Mouse (Mus musculus): ENCODE measurements at regions not wholly inside any gene's neighbourhood (a gene's known extent, or its start where the extent isn't known, plus 50 kb on each side); places are given as distances from the start of the nearest gene placed in this dataset.

- TF ChIP-seq CTCF (IDR thresholded peaks at IDR 0.05; ENCODE audit: insufficient read depth, low read depth, low read length): no peak
- TF ChIP-seq POLR2A (IDR thresholded peaks at IDR 0.05; ENCODE audit: insufficient read depth, low read depth, low read length): no peak
These were observed 95.3 kb downstream of the Otol1 start for GRCm38 (mm10) chr3:70102593-70103213.

All from olfactory bulb, adult 2 months (tissue).